Mouse (Mus musculus) heart, adult 2 months (tissue): Measurements from ENCODE around the gene Mphosph9. TPM values are rescaled to one million over a fixed set of nuclear protein-coding genes. Genes with fewer than 3 reads are reported as not detected.

Source experiments
- DNase-seq, 2 experiments: peaks; one replicate each; pipeline ENCODE4 v3.0.0; 2021
- H3K27ac ChIP-seq: fragments of 200-600 bp; 2 replicates; pipeline ENCODE4 v1.8.1; 2022
- H3K27me3 ChIP-seq: fragments of 200-500 bp; 2 replicates; pipeline ENCODE4 v1.6.1; 2012; ENCODE audit warnings: mild to moderate bottlenecking, low read length, inconsistent platforms, mixed read lengths; ENCODE audit not compliant: control insufficient read depth, insufficient read depth
- H3K36me3 ChIP-seq: fragments of 200-500 bp; 2 replicates; pipeline ENCODE4 v1.6.1; 2012; ENCODE audit warnings: low read length, inconsistent platforms; ENCODE audit not compliant: control insufficient read depth, insufficient read depth
- H3K4me1 ChIP-seq: fragments of 200-500 bp; 2 replicates; pipeline ENCODE4 v1.6.1; 2011; ENCODE audit warnings: low read length; ENCODE audit not compliant: control insufficient read depth, insufficient read depth
- H3K4me3 ChIP-seq: fragments of 200-600 bp; 2 replicates; pipeline ENCODE4 v1.8.1; 2022
- H3K79me2 ChIP-seq: fragments of 200-500 bp; replicated peaks from 2 replicates; pipeline ENCODE4 v1.6.1; 2012; ENCODE audit warnings: mild to moderate bottlenecking, inconsistent platforms, low read length, moderate library complexity, mixed read lengths; ENCODE audit not compliant: control insufficient read depth, insufficient read depth
- H3K9ac ChIP-seq: fragments of 200-500 bp; 2 replicates; pipeline ENCODE4 v1.6.1; 2012; ENCODE audit warnings: low read depth, mild to moderate bottlenecking, control low read depth, inconsistent platforms, low read length, mixed read lengths
- CTCF ChIP-seq: fragments of 200-600 bp; IDR thresholded peaks from 2 replicates; pipeline ENCODE4 v1.8.1; 2022; ENCODE audit warnings: antibody characterized with exemption, mild to moderate bottlenecking, moderate library complexity
- EP300 ChIP-seq: fragments of 200-500 bp; IDR thresholded peaks from 2 replicates; pipeline ENCODE4 v1.6.1; 2011; ENCODE audit warnings: low read depth, low read length, control low read depth; ENCODE audit not compliant: insufficient read depth
- POLR2A ChIP-seq: fragments of 200-500 bp; IDR thresholded peaks from 2 replicates; pipeline ENCODE4 v1.6.1; 2011; ENCODE audit warnings: mild to moderate bottlenecking, low read depth, low read length, control low read depth; ENCODE audit not compliant: insufficient read depth
- WGBS: fragments of 180-500 bp; shearing (Covaris S2); methylation state at CpG from one replicate; pipeline ENCODE4 v1.1.7; 2018; 5-methylcytosine and 5-hydroxymethylcytosine counted together
- intact Hi-C: fragments of 180-260 bp; cut with DNase I; formaldehyde crosslinking; loops from one replicate; pipeline ENCODE4 v1.15.1; 2025
- polyA plus RNA-seq: library from polyadenylated mRNA; depleted of rRNA; stranded (reverse); fragments of >200 nt; gene quantifications from 2 replicates; pipeline ENCODE4 v1.2.3, GENCODE M21; 2012; rRNA removed
- total RNA-seq, 2 experiments: library from RNA; stranded (reverse); gene quantifications; 2 replicates each; pipeline ENCODE4 v1.2.3; 2021

Gene Mphosph9
- total and polyA plus RNA-seq, 3 experiments: 2.8 to 5.4 (median 4.4) TPM

DNA sequence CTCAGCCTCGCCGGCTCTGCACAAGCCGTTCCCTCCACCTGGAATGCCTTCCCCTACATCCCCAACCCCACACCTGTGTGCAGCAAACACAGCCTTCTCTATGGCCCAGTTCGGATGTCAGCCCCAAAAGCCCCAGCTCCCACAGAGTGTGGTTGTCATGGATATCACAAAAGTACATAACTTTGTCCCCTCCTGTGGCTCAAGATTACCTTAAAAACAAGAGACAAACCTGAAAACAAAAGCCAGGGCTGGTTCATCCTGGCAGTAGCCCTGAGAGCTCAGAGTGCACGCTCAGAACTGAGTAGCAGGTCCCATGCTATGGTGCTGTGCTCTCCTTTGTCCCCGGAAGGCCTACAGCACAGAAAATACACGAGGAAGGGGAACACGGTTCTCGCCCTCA is 122.6 kb downstream of the Mphosph9 start:
- H3K27ac ChIP-seq: peak overlapping the region; percentile 96
- no peak for DNase-seq
- peaks cover 62% of the 10 kb centered on the region for H3K4me1 ChIP-seq
- H3K9ac ChIP-seq: peak overlapping the region; percentile 15
- WGBS: 86% methylated on average over 9 of the region's 9 CpGs
- TF ChIP-seq EP300 (no peak), POLR2A (no peak), CTCF (no peak)
- H3K36me3 ChIP-seq: peaks cover 13% of the 10 kb centered on the region
- H3K27me3 ChIP-seq: no peaks in the 10 kb centered on the region
- intact Hi-C loops: loop anchor here (5.0 kb wide), 2 partner anchors 33 to 42 kb away; partner anchors contain the start of gene Pitpnm2
- H3K79me2 ChIP-seq: no peaks in the 10 kb centered on the region
- H3K4me3 ChIP-seq: no peak overlapping the region

DNA sequence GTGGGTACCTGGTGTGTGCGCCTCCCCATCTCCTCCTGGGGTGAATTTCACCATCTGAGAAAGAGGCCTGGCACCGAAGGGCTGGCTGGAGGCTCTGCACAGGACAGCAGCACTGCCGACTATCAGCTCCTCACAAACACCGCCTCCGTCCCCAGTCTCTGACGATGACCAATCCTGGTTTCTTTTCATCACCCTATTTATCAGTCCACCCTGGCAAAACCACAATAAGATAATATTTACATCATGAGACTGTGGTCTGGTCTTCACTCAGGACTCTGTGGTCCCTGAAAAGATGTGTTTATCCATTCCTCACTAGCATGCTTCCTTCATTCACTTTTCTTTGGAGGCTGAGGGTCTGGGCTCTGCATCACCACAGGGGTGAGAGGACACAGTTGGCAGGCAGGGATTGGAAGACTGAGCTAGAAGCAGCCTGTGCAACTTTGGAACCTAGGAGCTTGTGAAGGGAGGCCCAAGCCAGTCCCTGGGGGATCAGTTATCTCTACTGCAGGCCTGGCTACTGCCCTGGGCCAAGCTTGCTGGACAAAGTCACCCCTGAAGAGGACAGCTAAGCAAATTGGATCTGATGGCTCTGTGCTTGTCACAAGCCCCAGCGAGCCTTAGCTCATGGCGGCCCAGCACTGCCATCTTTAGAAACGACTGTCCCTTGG is 123.5 kb downstream of the Mphosph9 start:
- no peak overlapping the region for H3K4me3 ChIP-seq
- H3K27me3 ChIP-seq: no peaks in the 10 kb centered on the region
- WGBS: 58% methylated on average over 9 of the region's 9 CpGs
- no peaks in the 10 kb centered on the region for H3K79me2 ChIP-seq
- no peak overlapping the region for H3K9ac ChIP-seq
- DNase-seq: peak; percentile 63 to 77
- intact Hi-C loops: no loop called here
- peak overlapping the region; percentile 72 for H3K27ac ChIP-seq
- peaks cover 60% of the 10 kb centered on the region for H3K4me1 ChIP-seq
- peak; percentile 70; the same call in 1 of the 2 replicates for TF ChIP-seq EP300
- no peak for TF ChIP-seq POLR2A
- peaks cover 10% of the 10 kb centered on the region for H3K36me3 ChIP-seq

DNA sequence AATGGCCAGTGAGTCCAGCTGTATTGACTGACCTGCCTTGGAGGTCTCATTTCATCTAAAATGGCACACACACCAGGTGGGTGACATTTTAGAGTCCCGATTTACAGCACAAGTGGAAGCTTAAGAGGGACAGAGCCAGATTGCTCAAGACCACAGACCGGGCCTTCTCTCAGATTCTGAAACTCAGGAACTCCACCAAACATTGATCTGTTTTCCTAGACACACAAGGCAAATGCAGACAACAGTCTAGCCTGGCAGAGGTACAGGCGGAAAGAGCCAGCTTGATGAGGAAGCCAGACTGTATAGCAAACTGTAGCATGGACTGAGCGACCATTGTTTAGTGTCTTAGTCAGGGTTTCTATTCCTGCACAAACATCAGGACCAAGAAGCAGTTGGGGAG is 124.5 kb downstream of the Mphosph9 start:
- no peak for TF ChIP-seq CTCF
- no peak for TF ChIP-seq POLR2A
- TF ChIP-seq EP300: no peak
- Histone ChIP-seq H3K36me3 (peaks cover 10% of the 10 kb centered on the region), H3K27ac (peak overlapping the region; percentile 75), H3K79me2 (0 out of 2 replicates have a peak, but pooled peaks cover 2% of the 10 kb centered on the region), H3K4me1 (peaks cover 65% of the 10 kb centered on the region), H3K27me3 (no peaks in the 10 kb centered on the region), H3K9ac (no peak overlapping the region), H3K4me3 (no peak overlapping the region)
- intact Hi-C loops: no loop called here
- DNase-seq: no peak
- WGBS: 62% methylated on average over 4 of the region's 4 CpGs

DNA sequence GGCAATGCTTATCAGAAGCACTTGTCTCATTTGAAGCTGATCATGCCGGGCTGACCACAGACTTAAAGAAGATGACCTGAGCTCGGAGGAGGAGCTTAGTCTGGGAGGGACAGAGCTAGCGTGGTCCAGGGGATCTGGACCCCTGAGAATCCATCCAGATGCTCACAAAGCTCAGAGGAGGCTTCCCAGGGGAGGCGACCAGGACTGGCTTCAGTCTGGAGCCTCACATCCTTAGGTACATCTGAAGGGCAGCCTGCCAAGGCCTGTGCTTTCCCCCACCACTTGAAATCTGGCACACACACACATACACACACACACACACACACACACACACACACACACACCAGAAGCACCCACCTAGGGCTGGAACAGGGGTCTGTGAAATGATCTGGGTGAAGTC is 125.7 kb downstream of the Mphosph9 start:
- H3K4me3 ChIP-seq: no peak overlapping the region
- H3K27ac ChIP-seq: peak overlapping the region; percentile 63
- intact Hi-C loops: no loop called here
- 42% methylated on average over 4 of the region's 4 CpGs for WGBS
- no peak for DNase-seq
- H3K27me3 ChIP-seq: no peaks in the 10 kb centered on the region
- 0 out of 2 replicates have a peak, but pooled peaks cover 2% of the 10 kb centered on the region for H3K79me2 ChIP-seq
- TF ChIP-seq CTCF: no peak
- TF ChIP-seq POLR2A: no peak
- TF ChIP-seq EP300: no peak
- H3K36me3 ChIP-seq: peaks cover 9% of the 10 kb centered on the region
- 0 out of 2 replicates have a peak overlapping the region, but pooled peaks have one; percentile 5 for H3K9ac ChIP-seq
- peaks cover 58% of the 10 kb centered on the region for H3K4me1 ChIP-seq

DNA sequence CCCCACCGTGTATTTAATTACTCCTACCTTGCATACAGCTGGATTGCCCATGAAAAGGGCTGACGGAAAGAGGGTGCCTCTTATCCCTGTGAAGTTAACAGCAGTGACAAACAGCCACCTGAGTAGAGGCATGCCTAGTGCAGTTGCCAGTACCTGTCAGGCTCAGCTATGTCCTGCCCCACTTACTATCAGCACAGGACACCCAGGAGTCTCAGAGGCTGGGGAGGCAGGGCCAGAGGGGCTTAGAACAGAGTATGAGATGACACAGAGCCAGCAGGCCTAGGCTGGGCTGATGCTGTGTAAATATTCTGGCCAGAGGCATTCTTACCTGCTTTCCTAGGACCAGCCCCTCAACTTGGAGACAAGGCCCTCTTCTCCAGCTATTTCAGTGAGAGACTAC is 126.2 kb downstream of the Mphosph9 start:
- H3K79me2 ChIP-seq: 0 out of 2 replicates have a peak, but pooled peaks cover 2% of the 10 kb centered on the region
- no peaks in the 10 kb centered on the region for H3K27me3 ChIP-seq
- no peak overlapping the region for H3K4me3 ChIP-seq
- H3K4me1 ChIP-seq: peaks cover 53% of the 10 kb centered on the region
- no peak for TF ChIP-seq EP300
- TF ChIP-seq CTCF: no peak
- no peak for TF ChIP-seq POLR2A
- no peak for DNase-seq
- H3K27ac ChIP-seq: peak overlapping the region; percentile 63
- peak overlapping the region; percentile 0; the same call in 1 of the 2 replicates for H3K9ac ChIP-seq
- H3K36me3 ChIP-seq: peaks cover 7% of the 10 kb centered on the region
- WGBS: 60% methylated on average over 2 of the region's 2 CpGs
- intact Hi-C loops: no loop called here

Other genes starting within 250 kb of the Mphosph9 start
- gene Abcb9, start 232.2 kb downstream of the Mphosph9 start, total RNA-seq: 1 to 10 TPM; 8.9 to 9.9 TPM
- 7.8 and 10.1 TPM in 2 replicates for gene Abcb9, start 232.2 kb downstream of the Mphosph9 start, polyA plus RNA-seq
- 10 to 100 TPM; 14.6 to 16.4 TPM for gene Ogfod2, start 215.7 kb downstream of the Mphosph9 start, total RNA-seq
- gene Ogfod2, start 215.7 kb downstream of the Mphosph9 start, polyA plus RNA-seq: 25.5 and 30.0 TPM in 2 replicates
- gene Arl6ip4, start 211.9 kb downstream of the Mphosph9 start, total RNA-seq: 10 to 100 TPM; 34.2 to 41.5 TPM
- gene Arl6ip4, start 211.9 kb downstream of the Mphosph9 start, polyA plus RNA-seq: 16.9 and 17.5 TPM in 2 replicates
- 10 to 100 TPM; 40.1 TPM for gene Pitpnm2, start 78.2 kb downstream of the Mphosph9 start, total RNA-seq
- gene Pitpnm2, start 78.2 kb downstream of the Mphosph9 start, polyA plus RNA-seq: 34.9 and 37.7 TPM in 2 replicates
- 10 to 100 TPM; 11.4 to 12.0 TPM for gene 2810006K23Rik, start 117 bp upstream of the Mphosph9 start, total RNA-seq
- 6.9 and 11.7 TPM in 2 replicates for gene 2810006K23Rik, start 117 bp upstream of the Mphosph9 start, polyA plus RNA-seq
- gene Cdk2ap1, start 35.1 kb upstream of the Mphosph9 start, total RNA-seq: 100 to 1,000 TPM; 143 to 167 TPM
- 117 and 173 TPM in 2 replicates for gene Cdk2ap1, start 35.1 kb upstream of the Mphosph9 start, polyA plus RNA-seq
- 10 to 100 TPM; 58.8 to 62.9 TPM for gene Sbno1, start 98.0 kb upstream of the Mphosph9 start, total RNA-seq
- gene Sbno1, start 98.0 kb upstream of the Mphosph9 start, polyA plus RNA-seq: 11.3 and 18.5 TPM in 2 replicates
- 100 to 1,000 TPM; 191 to 210 TPM for gene Kmt5a, start 112.0 kb upstream of the Mphosph9 start, total RNA-seq
- 136 and 162 TPM in 2 replicates for gene Kmt5a, start 112.0 kb upstream of the Mphosph9 start, polyA plus RNA-seq
- 1 to 10 TPM; 6.8 to 9.1 TPM for gene Rilpl2, start 150.4 kb upstream of the Mphosph9 start, total RNA-seq
- 6.9 and 8.4 TPM in 2 replicates for gene Rilpl2, start 150.4 kb upstream of the Mphosph9 start, polyA plus RNA-seq
- 10 to 100 TPM; 10.5 to 14.5 TPM for gene Snrnp35, start 155.2 kb upstream of the Mphosph9 start, total RNA-seq
- 2.4 and 4.5 TPM in 2 replicates for gene Snrnp35, start 155.2 kb upstream of the Mphosph9 start, polyA plus RNA-seq
- 100 to 1,000 TPM; 189 to 251 TPM for gene Rilpl1, start 203.4 kb upstream of the Mphosph9 start, total RNA-seq
- 166 and 182 TPM in 2 replicates for gene Rilpl1, start 203.4 kb upstream of the Mphosph9 start, polyA plus RNA-seq
- 100 to 1,000 TPM; 167 to 194 TPM for gene Tmed2, start 212.7 kb upstream of the Mphosph9 start, total RNA-seq
- gene Tmed2, start 212.7 kb upstream of the Mphosph9 start, polyA plus RNA-seq: 80.9 and 150 TPM in 2 replicates
- gene Ddx55, start 224.9 kb upstream of the Mphosph9 start, total RNA-seq: 1 to 10 TPM; 6.2 to 7.5 TPM
- gene Ddx55, start 224.9 kb upstream of the Mphosph9 start, polyA plus RNA-seq: 5.3 and 7.7 TPM in 2 replicates